In genomic region chr7:140035456-140035855, GRCm38 (mm10) we compare ENCODE assay signal across 8 mouse cellular contexts. TPM values are rescaled to one million over a fixed set of nuclear protein-coding genes. Genes with fewer than 3 reads are reported as not detected.
A peak's percentile ranks its signal among the peaks of the same experiment; 100 is the strongest.
DNase-seq lines count a peak whose midpoint lies in the region; ATAC-seq and TF ChIP-seq lines count a peak whose summit lies in the region.

No protein-coding gene starts in this region.

- H3K4me2 ChIP-seq in kidney, embryonic 15.5 days, result peak overlapping the region; percentile 82
- H3K4me2 ChIP-seq in hindbrain, embryonic 13.5 days, result peak overlapping the region; percentile 86
- H3K4me2 ChIP-seq in midbrain, embryonic 14.5 days (ENCODE audit: low read length), result peak overlapping the region; percentile 89

- peak overlapping the region; percentile 95 for H3K27ac ChIP-seq in kidney, embryonic 15.5 days
- 0 out of 2 replicates have a peak overlapping the region, but pooled peaks have one; percentile 21 for H3K27ac ChIP-seq in bone marrow macrophage, adult 2 months (ENCODE audit: insufficient read depth, low read depth, low read length)
- H3K27ac ChIP-seq in hindbrain, embryonic 13.5 days, result no peak overlapping the region; the same call in 1 of the 2 replicates
- 0 out of 2 replicates have a peak overlapping the region, but pooled peaks have one; percentile 86 for H3K27ac ChIP-seq in midbrain, embryonic 14.5 days (replicated peaks; ENCODE audit: low read depth, low read length)

- no peak for DNase-seq in kidney, adult 8-10 months
- DNase-seq in midbrain, embryonic 14.5 days, result no peak
- no peak for DNase-seq in cerebellum, adult 9-10 months
- no peak for DNase-seq in cerebellum, adult 11 months
- no peak for DNase-seq in left cerebral cortex, adult 18-20 months (ENCODE audit: low spot score in 2 of 2)

- peaks cover 40% of the 10 kb centered on the region for H3K36me3 ChIP-seq in kidney, embryonic 15.5 days
- H3K36me3 ChIP-seq in hindbrain, embryonic 13.5 days, result peaks cover 49% of the 10 kb centered on the region
- H3K36me3 ChIP-seq in midbrain, embryonic 14.5 days (ENCODE audit: control insufficient read depth, insufficient read depth, low read length), result peaks cover 41% of the 10 kb centered on the region

- no peak for ATAC-seq in kidney, embryonic 15.5 days (replicated peaks; ENCODE audit: low FRiP score)
- no peak for ATAC-seq in hindbrain, embryonic 13.5 days (ENCODE audit: low FRiP score)
- ATAC-seq in midbrain, embryonic 14.5 days (ENCODE audit: low FRiP score, low TSS enrichment), result no peak

- H3K4me1 ChIP-seq in kidney, embryonic 15.5 days, result peaks cover 21% of the 10 kb centered on the region
- peaks cover 11% of the 10 kb centered on the region for H3K4me1 ChIP-seq in bone marrow macrophage, adult 2 months (ENCODE audit: control insufficient read depth, insufficient read depth, low read length)
- H3K4me1 ChIP-seq in hindbrain, embryonic 13.5 days (replicated peaks), result peaks cover 27% of the 10 kb centered on the region
- H3K4me1 ChIP-seq in midbrain, embryonic 14.5 days (ENCODE audit: control insufficient read depth, insufficient read depth, low read length), result peaks cover 12% of the 10 kb centered on the region

- H3K4me3 ChIP-seq in kidney, embryonic 15.5 days (replicated peaks), result peak overlapping the region; percentile 91
- peak overlapping the region; percentile 88 for H3K4me3 ChIP-seq in bone marrow macrophage, adult 2 months (ENCODE audit: insufficient read depth, low read length)
- peak overlapping the region; percentile 89 for H3K4me3 ChIP-seq in hindbrain, embryonic 13.5 days
- peak overlapping the region; percentile 82 for H3K4me3 ChIP-seq in midbrain, embryonic 14.5 days (replicated peaks; ENCODE audit: low read depth, low read length)

- H3K9me3 ChIP-seq in kidney, embryonic 15.5 days (replicated peaks), result no peaks in the 10 kb centered on the region
- no peaks in the 10 kb centered on the region for H3K9me3 ChIP-seq in hindbrain, embryonic 13.5 days
- no peaks in the 10 kb centered on the region for H3K9me3 ChIP-seq in midbrain, embryonic 14.5 days (ENCODE audit: control insufficient read depth, low read length)

- no peaks in the 10 kb centered on the region for H3K27me3 ChIP-seq in kidney, embryonic 15.5 days
- no peaks in the 10 kb centered on the region for H3K27me3 ChIP-seq in hindbrain, embryonic 13.5 days
- H3K27me3 ChIP-seq in midbrain, embryonic 14.5 days (ENCODE audit: control insufficient read depth, insufficient read depth, low read length), result no peaks in the 10 kb centered on the region

- H3K9ac ChIP-seq in kidney, embryonic 15.5 days, result peak overlapping the region; percentile 89
- H3K9ac ChIP-seq in hindbrain, embryonic 13.5 days, result peak overlapping the region; percentile 92
- peak overlapping the region; percentile 86 for H3K9ac ChIP-seq in midbrain, embryonic 14.5 days (replicated peaks; ENCODE audit: low read length)

- TF ChIP-seq POLR2A in bone marrow macrophage, adult 2 months (IDR thresholded peaks at IDR 0.05; ENCODE audit: borderline replicate concordance, low read depth, low read length), result no peak

- WGBS in kidney, embryonic 15.5 days, result 20% methylated on average over 7 of the region's 7 CpGs
- WGBS in hindbrain, embryonic 13.5 days, result 20% methylated on average over 7 of the region's 7 CpGs
- WGBS in midbrain, embryonic 14.5 days, result 22% methylated on average over 7 of the region's 7 CpGs

- no peak for TF ChIP-seq CTCF in bone marrow macrophage, adult 2 months (IDR thresholded peaks at IDR 0.05; ENCODE audit: low read depth, low read length)

RNA-seq across cellular contexts. Expression of gene Zfp511, which starts 0.7 kb away (rescaled TPM):
- 38.3 and 40.4 TPM in 2 replicates for polyA plus RNA-seq in kidney, embryonic 15.5 days (2015; fragmentation: Nextera tagmentation; extraction: Ambion mirVana)
- polyA plus RNA-seq in bone marrow macrophage, adult 2 months (2012; ENCODE audit: insufficient read depth, insufficient read length, missing spikeins), result 37.7 and 38.7 TPM in 2 replicates
- 52.5 and 54.2 TPM in 2 replicates for polyA plus RNA-seq in hindbrain, embryonic 13.5 days (2015; fragmentation: Nextera tagmentation; extraction: Ambion mirVana)
- 51.5 and 55.9 TPM in 2 replicates for polyA plus RNA-seq in midbrain, embryonic 14.5 days (2014; fragmentation: Nextera tagmentation; extraction: Ambion mirVana)
- total RNA-seq in left cerebral cortex, adult 18-20 months (2021), result 10 to 100 TPM; 22.2 to 26.3 TPM

RNA-seq across cellular contexts. Expression of gene Tubgcp2, which starts 1.0 kb away (rescaled TPM):
- 52.6 and 58.0 TPM in 2 replicates for polyA plus RNA-seq in kidney, embryonic 15.5 days (2015; fragmentation: Nextera tagmentation; extraction: Ambion mirVana)
- polyA plus RNA-seq in bone marrow macrophage, adult 2 months (2012; ENCODE audit: insufficient read depth, insufficient read length, missing spikeins), result 17.9 and 18.5 TPM in 2 replicates
- polyA plus RNA-seq in hindbrain, embryonic 13.5 days (2015; fragmentation: Nextera tagmentation; extraction: Ambion mirVana), result 55.8 and 60.9 TPM in 2 replicates
- polyA plus RNA-seq in midbrain, embryonic 14.5 days (2014; fragmentation: Nextera tagmentation; extraction: Ambion mirVana), result 58.6 and 64.7 TPM in 2 replicates
- total RNA-seq in left cerebral cortex, adult 18-20 months (2021), result 10 to 100 TPM; 34.5 to 36.1 TPM

RNA-seq across cellular contexts. Expression of gene Msx3, which starts 13.4 kb away (rescaled TPM):
- not detected in 2 replicates for polyA plus RNA-seq in kidney, embryonic 15.5 days (2015; fragmentation: Nextera tagmentation; extraction: Ambion mirVana)
- not detected in 2 replicates for polyA plus RNA-seq in bone marrow macrophage, adult 2 months (2012; ENCODE audit: insufficient read depth, insufficient read length, missing spikeins)
- polyA plus RNA-seq in hindbrain, embryonic 13.5 days (2015; fragmentation: Nextera tagmentation; extraction: Ambion mirVana), result 16.5 and 28.5 TPM in 2 replicates
- polyA plus RNA-seq in midbrain, embryonic 14.5 days (2014; fragmentation: Nextera tagmentation; extraction: Ambion mirVana), result 5.1 and 5.8 TPM in 2 replicates
- not detected for total RNA-seq in left cerebral cortex, adult 18-20 months (2021)

RNA-seq across cellular contexts. Expression of gene Adam8, which starts 43.1 kb away (rescaled TPM):
- 1.4 and 2.1 TPM in 2 replicates for polyA plus RNA-seq in kidney, embryonic 15.5 days (2015; fragmentation: Nextera tagmentation; extraction: Ambion mirVana)
- polyA plus RNA-seq in bone marrow macrophage, adult 2 months (2012; ENCODE audit: insufficient read depth, insufficient read length, missing spikeins), result 240 and 334 TPM in 2 replicates
- 3.9 and 5.3 TPM in 2 replicates for polyA plus RNA-seq in hindbrain, embryonic 13.5 days (2015; fragmentation: Nextera tagmentation; extraction: Ambion mirVana)
- 2.8 and 3.6 TPM in 2 replicates for polyA plus RNA-seq in midbrain, embryonic 14.5 days (2014; fragmentation: Nextera tagmentation; extraction: Ambion mirVana)
- total RNA-seq in left cerebral cortex, adult 18-20 months (2021), result 1 to 10 TPM; 3.3 TPM

RNA-seq across cellular contexts. Expression of gene Caly, which starts 46.9 kb away (rescaled TPM):
- polyA plus RNA-seq in kidney, embryonic 15.5 days (2015; fragmentation: Nextera tagmentation; extraction: Ambion mirVana), result 1.4 and 2.1 TPM in 2 replicates
- polyA plus RNA-seq in bone marrow macrophage, adult 2 months (2012; ENCODE audit: insufficient read depth, insufficient read length, missing spikeins), result not detected in 2 replicates
- 104 and 105 TPM in 2 replicates for polyA plus RNA-seq in hindbrain, embryonic 13.5 days (2015; fragmentation: Nextera tagmentation; extraction: Ambion mirVana)
- polyA plus RNA-seq in midbrain, embryonic 14.5 days (2014; fragmentation: Nextera tagmentation; extraction: Ambion mirVana), result 184 and 275 TPM in 2 replicates
- 100 to 1,000 TPM; 188 to 210 TPM for total RNA-seq in left cerebral cortex, adult 18-20 months (2021)
